Mouse (Mus musculus): Measurements from ENCODE around the gene Il4. TPM values are rescaled to one million over a fixed set of nuclear protein-coding genes. Genes with fewer than 3 reads are reported as not detected.
A peak's percentile ranks its signal among the peaks of the same experiment; 100 is the strongest.

The Il4 gene
- polyA plus RNA-seq, 1 experiment: not detected

DNA sequence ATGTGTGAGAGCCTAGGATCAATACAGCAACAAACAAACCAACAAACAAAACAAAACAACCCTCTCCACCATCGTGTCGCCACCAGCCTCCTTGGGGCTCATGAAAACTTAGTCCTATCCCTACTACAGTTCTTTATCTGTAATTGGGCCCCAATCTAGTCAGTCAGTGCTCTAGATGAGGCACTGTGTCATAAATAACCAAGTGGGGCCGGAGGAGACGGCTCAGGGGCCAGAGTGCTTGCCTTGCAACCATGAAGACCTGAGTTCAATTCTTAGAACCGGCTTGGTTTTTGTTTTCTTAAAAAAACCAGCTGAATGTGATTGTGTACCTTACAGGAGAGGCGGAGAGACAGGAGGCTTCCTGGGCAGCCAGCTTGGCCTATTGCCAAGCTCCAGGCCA, 3.3 kb downstream of the Il4 start:
- DNase-seq: no peak
- H3K27me3 ChIP-seq (ENCODE audit: control insufficient read depth, insufficient read depth, low read length): no peaks in the 10 kb centered on the region
- H3K4me3 ChIP-seq (replicated peaks; ENCODE audit: insufficient read depth, low read depth, low read length): no peak overlapping the region
- no peaks in the 10 kb centered on the region for H3K4me1 ChIP-seq (ENCODE audit: control insufficient read depth, insufficient read depth, low read length)
- WGBS: 74% methylated on average over 6 of the region's 6 CpGs
- TF ChIP-seq POLR2A (IDR thresholded peaks at IDR 0.05; ENCODE audit: borderline replicate concordance, insufficient read depth, low read length): no peak
- TF ChIP-seq CTCF (IDR thresholded peaks at IDR 0.05; ENCODE audit: borderline replicate concordance, insufficient read depth, low read depth, low read length): no peak
- H3K27ac ChIP-seq (ENCODE audit: insufficient read depth, low read length): no peak overlapping the region

DNA sequence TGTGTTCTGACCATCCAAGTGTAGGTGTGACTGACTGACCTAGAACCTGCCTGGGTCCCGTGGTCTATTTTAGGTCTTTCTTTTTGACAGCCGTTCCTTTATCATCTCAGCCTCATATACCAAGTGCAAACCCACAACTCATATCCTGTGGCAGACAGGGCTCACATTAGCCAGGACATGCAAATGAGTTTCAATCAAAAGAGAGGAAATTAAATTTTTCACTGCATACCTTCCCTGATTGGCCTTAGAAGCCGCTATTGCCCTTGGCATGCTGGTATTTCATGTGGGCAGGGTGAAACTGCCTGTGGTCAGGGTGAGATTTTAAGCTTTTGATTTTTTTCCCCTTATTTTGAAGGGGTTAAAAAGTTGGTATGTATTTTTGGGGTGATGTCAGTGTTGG, 8.8 kb downstream of the Il4 start:
- H3K27me3 ChIP-seq (ENCODE audit: control insufficient read depth, insufficient read depth, low read length): no peaks in the 10 kb centered on the region
- H3K4me3 ChIP-seq (replicated peaks; ENCODE audit: insufficient read depth, low read depth, low read length): no peak overlapping the region
- no peaks in the 10 kb centered on the region for H3K4me1 ChIP-seq (ENCODE audit: control insufficient read depth, insufficient read depth, low read length)
- no peak for DNase-seq
- TF ChIP-seq POLR2A (IDR thresholded peaks at IDR 0.05; ENCODE audit: borderline replicate concordance, insufficient read depth, low read length) (no peak), CTCF (IDR thresholded peaks at IDR 0.05; ENCODE audit: borderline replicate concordance, insufficient read depth, low read depth, low read length) (no peak)
- no peak overlapping the region for H3K27ac ChIP-seq (ENCODE audit: insufficient read depth, low read length)
- WGBS: 90% methylated on average over 3 of the region's 3 CpGs

GRCm38 (mm10) chr11:53609231-53609630, 9.2 kb downstream of the Il4 start:
- no peaks in the 10 kb centered on the region for H3K4me1 ChIP-seq (ENCODE audit: control insufficient read depth, insufficient read depth, low read length)
- no peaks in the 10 kb centered on the region for H3K27me3 ChIP-seq (ENCODE audit: control insufficient read depth, insufficient read depth, low read length)
- H3K4me3 ChIP-seq (replicated peaks; ENCODE audit: insufficient read depth, low read depth, low read length): no peak overlapping the region
- DNase-seq: no peak
- H3K27ac ChIP-seq (ENCODE audit: insufficient read depth, low read length): no peak overlapping the region
- 66% methylated on average over 6 of the region's 6 CpGs for WGBS
- TF ChIP-seq CTCF (IDR thresholded peaks at IDR 0.05; ENCODE audit: borderline replicate concordance, insufficient read depth, low read depth, low read length) (no peak), POLR2A (IDR thresholded peaks at IDR 0.05; ENCODE audit: borderline replicate concordance, insufficient read depth, low read length) (no peak)

GRCm38 (mm10) chr11:53605609-53606008, 12.9 kb downstream of the Il4 start:
- TF ChIP-seq POLR2A (IDR thresholded peaks at IDR 0.05; ENCODE audit: borderline replicate concordance, insufficient read depth, low read length) (no peak), CTCF (IDR thresholded peaks at IDR 0.05; ENCODE audit: borderline replicate concordance, insufficient read depth, low read depth, low read length) (no peak)
- 33% methylated on average over 12 of the region's 12 CpGs for WGBS
- Histone ChIP-seq H3K27ac (ENCODE audit: insufficient read depth, low read length) (no peak overlapping the region), H3K4me1 (ENCODE audit: control insufficient read depth, insufficient read depth, low read length) (no peaks in the 10 kb centered on the region), H3K4me3 (replicated peaks; ENCODE audit: insufficient read depth, low read depth, low read length) (no peak overlapping the region), H3K27me3 (ENCODE audit: control insufficient read depth, insufficient read depth, low read length) (no peaks in the 10 kb centered on the region)
- DNase-seq: no peak

DNA sequence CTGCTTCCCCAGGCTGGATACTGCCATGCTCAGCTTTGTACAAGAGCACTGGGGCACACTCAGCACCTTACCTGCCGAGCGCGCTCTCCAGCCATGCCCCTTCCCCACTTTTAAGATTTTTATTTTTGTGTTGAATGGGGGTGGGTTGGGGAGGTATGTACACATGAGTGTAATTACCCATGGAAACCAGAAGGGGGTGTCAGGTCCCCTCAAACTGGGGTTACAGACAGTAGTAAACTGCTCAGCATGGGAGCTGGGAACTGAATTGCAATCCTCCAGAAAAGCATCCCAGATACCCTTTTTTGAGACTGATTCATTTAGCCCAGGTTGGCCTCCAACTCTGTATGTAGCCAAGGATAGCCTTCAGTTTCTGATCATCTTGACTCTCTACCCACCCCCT, 13.5 kb downstream of the Il4 start:
- Histone ChIP-seq H3K27ac (ENCODE audit: insufficient read depth, low read length) (no peak overlapping the region), H3K4me1 (ENCODE audit: control insufficient read depth, insufficient read depth, low read length) (no peaks in the 10 kb centered on the region), H3K4me3 (replicated peaks; ENCODE audit: insufficient read depth, low read depth, low read length) (no peak overlapping the region), H3K27me3 (ENCODE audit: control insufficient read depth, insufficient read depth, low read length) (no peaks in the 10 kb centered on the region)
- 98% methylated on average over 3 of the region's 3 CpGs for WGBS
- TF ChIP-seq CTCF (IDR thresholded peaks at IDR 0.05; ENCODE audit: borderline replicate concordance, insufficient read depth, low read depth, low read length) (peak; percentile 18; the same call in 1 of the 2 replicates), POLR2A (IDR thresholded peaks at IDR 0.05; ENCODE audit: borderline replicate concordance, insufficient read depth, low read length) (no peak)
- DNase-seq: no peak

GRCm38 (mm10) chr11:53591116-53591515, 27.4 kb downstream of the Il4 start:
- Histone ChIP-seq H3K27me3 (ENCODE audit: control insufficient read depth, insufficient read depth, low read length) (no peaks in the 10 kb centered on the region), H3K4me1 (ENCODE audit: control insufficient read depth, insufficient read depth, low read length) (no peaks in the 10 kb centered on the region), H3K4me3 (replicated peaks; ENCODE audit: insufficient read depth, low read depth, low read length) (no peak overlapping the region), H3K27ac (ENCODE audit: insufficient read depth, low read length) (no peak overlapping the region)
- TF ChIP-seq POLR2A (IDR thresholded peaks at IDR 0.05; ENCODE audit: borderline replicate concordance, insufficient read depth, low read length) (no peak), CTCF (IDR thresholded peaks at IDR 0.05; ENCODE audit: borderline replicate concordance, insufficient read depth, low read depth, low read length) (no peak)
- 84% methylated on average over 5 of the region's 5 CpGs for WGBS
- DNase-seq: no peak

- no peak overlapping the region for H3K27ac ChIP-seq (ENCODE audit: insufficient read depth, low read length)
Observed at GRCm38 (mm10) chr11:53590368-53590768, 28.1 kb downstream of the Il4 start.

GRCm38 (mm10) chr11:53588279-53588678, 30.2 kb downstream of the Il4 start:
- 74% methylated on average over 8 of the region's 8 CpGs for WGBS

More at GRCm38 (mm10) chr11:53590368-53590768, 28.1 kb downstream of the Il4 start:
- TF ChIP-seq POLR2A (IDR thresholded peaks at IDR 0.05; ENCODE audit: borderline replicate concordance, insufficient read depth, low read length) (no peak), CTCF (IDR thresholded peaks at IDR 0.05; ENCODE audit: borderline replicate concordance, insufficient read depth, low read depth, low read length) (peak; percentile 67)
- peak in 1 of 2 experiments; percentile 37 for DNase-seq
- 54% methylated on average over 15 of the region's 15 CpGs for WGBS
- Histone ChIP-seq H3K4me1 (ENCODE audit: control insufficient read depth, insufficient read depth, low read length) (no peaks in the 10 kb centered on the region), H3K27me3 (ENCODE audit: control insufficient read depth, insufficient read depth, low read length) (no peaks in the 10 kb centered on the region), H3K4me3 (replicated peaks; ENCODE audit: insufficient read depth, low read depth, low read length) (no peak overlapping the region)

More at GRCm38 (mm10) chr11:53588279-53588678, 30.2 kb downstream of the Il4 start:
- H3K4me3 ChIP-seq (replicated peaks; ENCODE audit: insufficient read depth, low read depth, low read length): no peak overlapping the region
- TF ChIP-seq POLR2A (IDR thresholded peaks at IDR 0.05; ENCODE audit: borderline replicate concordance, insufficient read depth, low read length) (no peak), CTCF (IDR thresholded peaks at IDR 0.05; ENCODE audit: borderline replicate concordance, insufficient read depth, low read depth, low read length) (no peak)
- no peaks in the 10 kb centered on the region for H3K4me1 ChIP-seq (ENCODE audit: control insufficient read depth, insufficient read depth, low read length)
- H3K27me3 ChIP-seq (ENCODE audit: control insufficient read depth, insufficient read depth, low read length): no peaks in the 10 kb centered on the region
- H3K27ac ChIP-seq (ENCODE audit: insufficient read depth, low read length): no peak overlapping the region
- DNase-seq: no peak
